Mouse (Mus musculus): ENCODE measurements at regions not wholly inside any gene's neighbourhood (a gene's known extent, or its start where the extent isn't known, plus 50 kb on each side); places are given as distances from the start of the nearest gene placed in this dataset.
"Not testable (repeated sequence)": the region's sequence is repeated elsewhere in the genome, so short reads cannot be mapped to it uniquely, and the experiment has no call there.

- 64% methylated on average over 2 of the region's 7 CpGs for WGBS
- not testable (repeated sequence) for H3K4me2 ChIP-seq (replicated peaks); H3K36me3 ChIP-seq; H3K4me3 ChIP-seq; H3K9me3 ChIP-seq (replicated peaks); H3K27ac ChIP-seq; H3K27me3 ChIP-seq; ATAC-seq (ENCODE audit: low FRiP score); H3K9ac ChIP-seq; H3K4me1 ChIP-seq
Observed at GRCm38 (mm10) chr6:47679946-47680345, 84.8 kb upstream of the Ezh2 start.

- not testable (repeated sequence) for ATAC-seq (ENCODE audit: low FRiP score); H3K4me1 ChIP-seq; H3K9ac ChIP-seq; H3K36me3 ChIP-seq; H3K27ac ChIP-seq; H3K9me3 ChIP-seq (replicated peaks); H3K27me3 ChIP-seq
- H3K4me3 ChIP-seq: peak overlapping the region; percentile 35
- H3K4me2 ChIP-seq (replicated peaks): peak overlapping the region; percentile 49
- WGBS: 7% methylated on average over 9 of the region's 33 CpGs
Observed at GRCm38 (mm10) chr6:47672741-47673140, 77.6 kb upstream of the Ezh2 start.

- not testable (repeated sequence) for H3K9me3 ChIP-seq (replicated peaks); H3K27ac ChIP-seq; H3K36me3 ChIP-seq; ATAC-seq (ENCODE audit: low FRiP score); H3K4me3 ChIP-seq; H3K4me2 ChIP-seq (replicated peaks); H3K4me1 ChIP-seq; H3K9ac ChIP-seq; H3K27me3 ChIP-seq
- 67% methylated on average over 3 of the region's 3 CpGs for WGBS
Observed at GRCm38 (mm10) chr6:47652880-47653279, 57.7 kb upstream of the Ezh2 start.

- peak; percentile 76; the same call in 1 of the 2 replicates for ATAC-seq (ENCODE audit: low FRiP score)
- not testable (repeated sequence) for H3K36me3 ChIP-seq; H3K4me1 ChIP-seq; H3K9me3 ChIP-seq (replicated peaks); H3K27me3 ChIP-seq
- WGBS: 1% methylated on average over 22 of the region's 23 CpGs
- peak overlapping the region; percentile 58 for H3K4me3 ChIP-seq
- peak overlapping the region; percentile 63 for H3K9ac ChIP-seq
- H3K4me2 ChIP-seq (replicated peaks): peak overlapping the region; percentile 65
- H3K27ac ChIP-seq: 0 out of 2 replicates have a peak overlapping the region, but pooled peaks have one; percentile 57
Observed at GRCm38 (mm10) chr6:47651385-47651718, 56.2 kb upstream of the Ezh2 start.

GRCm38 (mm10) chr6:47650463-47651384 lies 55.6 kb upstream of the Ezh2 start:
- WGBS: 4% methylated on average over 46 of the region's 46 CpGs
- Histone ChIP-seq H3K4me1 (no peaks in the 10 kb centered on the region), H3K27ac (0 out of 2 replicates have a peak overlapping the region, but pooled peaks have one; percentile 57), H3K9me3 (replicated peaks) (no peaks in the 10 kb centered on the region), H3K36me3 (no peaks in the 10 kb centered on the region), H3K4me2 (replicated peaks) (peak overlapping the region; percentile 65), H3K27me3 (0 out of 2 replicates have a peak, but pooled peaks cover 6% of the 10 kb centered on the region), H3K9ac (peak overlapping the region; percentile 63), H3K4me3 (peak overlapping the region; percentile 58)
- ATAC-seq (ENCODE audit: low FRiP score): peak; percentile 99

- 90% methylated on average over 6 of the region's 6 CpGs for WGBS
- Histone ChIP-seq H3K4me1 (no peaks in the 10 kb centered on the region), H3K4me3 (no peak overlapping the region), H3K9me3 (replicated peaks) (no peaks in the 10 kb centered on the region), H3K4me2 (replicated peaks) (no peak overlapping the region; the same call in 1 of the 2 replicates), H3K27me3 (0 out of 2 replicates have a peak, but pooled peaks cover 6% of the 10 kb centered on the region), H3K36me3 (no peaks in the 10 kb centered on the region), H3K9ac (no peak overlapping the region), H3K27ac (no peak overlapping the region)
- ATAC-seq (ENCODE audit: low FRiP score): no peak
Observed at GRCm38 (mm10) chr6:47649961-47650360, 54.8 kb upstream of the Ezh2 start.

- H3K27me3 ChIP-seq: 0 out of 2 replicates have a peak, but pooled peaks cover 6% of the 10 kb centered on the region
- no peaks in the 10 kb centered on the region for H3K36me3 ChIP-seq
- no peak overlapping the region for H3K4me2 ChIP-seq (replicated peaks)
- H3K9ac ChIP-seq: no peak overlapping the region
- no peak overlapping the region for H3K4me3 ChIP-seq
- H3K9me3 ChIP-seq (replicated peaks): no peaks in the 10 kb centered on the region
- 77% methylated on average over 5 of the region's 5 CpGs for WGBS
- no peaks in the 10 kb centered on the region for H3K4me1 ChIP-seq
- no peak overlapping the region for H3K27ac ChIP-seq
- ATAC-seq (ENCODE audit: low FRiP score): no peak
Observed at GRCm38 (mm10) chr6:47649451-47649931, 54.4 kb upstream of the Ezh2 start.

- WGBS: 72% methylated on average over 3 of the region's 5 CpGs
- Histone ChIP-seq H3K36me3 (no peaks in the 10 kb centered on the region), H3K27ac (no peak overlapping the region), H3K4me2 (replicated peaks) (no peak overlapping the region), H3K4me1 (no peaks in the 10 kb centered on the region), H3K27me3 (0 out of 2 replicates have a peak, but pooled peaks cover 6% of the 10 kb centered on the region), H3K4me3 (no peak overlapping the region), H3K9ac (no peak overlapping the region), H3K9me3 (replicated peaks) (no peaks in the 10 kb centered on the region)
- ATAC-seq (ENCODE audit: low FRiP score): no peak
Observed at GRCm38 (mm10) chr6:47648899-47649298, 53.8 kb upstream of the Ezh2 start.

GRCm38 (mm10) chr6:47648316-47648715 lies 53.2 kb upstream of the Ezh2 start:
- WGBS: 88% methylated on average over 7 of the region's 7 CpGs
- Histone ChIP-seq H3K4me1 (no peaks in the 10 kb centered on the region), H3K27ac (no peak overlapping the region), H3K9me3 (replicated peaks) (no peaks in the 10 kb centered on the region), H3K4me2 (replicated peaks) (no peak overlapping the region), H3K4me3 (no peak overlapping the region), H3K36me3 (no peaks in the 10 kb centered on the region), H3K9ac (no peak overlapping the region), H3K27me3 (0 out of 2 replicates have a peak, but pooled peaks cover 6% of the 10 kb centered on the region)
- ATAC-seq (ENCODE audit: low FRiP score): no peak

GRCm38 (mm10) chr6:47647876-47648275 lies 52.7 kb upstream of the Ezh2 start:
- H3K9me3 ChIP-seq (replicated peaks): no peaks in the 10 kb centered on the region
- ATAC-seq (ENCODE audit: low FRiP score): no peak
- H3K9ac ChIP-seq: no peak overlapping the region
- H3K4me1 ChIP-seq: no peaks in the 10 kb centered on the region
- no peaks in the 10 kb centered on the region for H3K36me3 ChIP-seq
- 0 out of 2 replicates have a peak, but pooled peaks cover 6% of the 10 kb centered on the region for H3K27me3 ChIP-seq
- 84% methylated on average over 8 of the region's 8 CpGs for WGBS
- no peak overlapping the region for H3K27ac ChIP-seq
- no peak overlapping the region for H3K4me2 ChIP-seq (replicated peaks)
- no peak overlapping the region for H3K4me3 ChIP-seq

GRCm38 (mm10) chr6:47646731-47647567 lies 51.8 kb upstream of the Ezh2 start:
- no peak overlapping the region for H3K27ac ChIP-seq
- no peak overlapping the region for H3K4me2 ChIP-seq (replicated peaks)
- no peak overlapping the region for H3K9ac ChIP-seq
- WGBS: 76% methylated on average over 14 of the region's 14 CpGs
- no peaks in the 10 kb centered on the region for H3K36me3 ChIP-seq
- no peak overlapping the region for H3K4me3 ChIP-seq
- H3K4me1 ChIP-seq: no peaks in the 10 kb centered on the region
- no peaks in the 10 kb centered on the region for H3K9me3 ChIP-seq (replicated peaks)
- ATAC-seq (ENCODE audit: low FRiP score): no peak
- 0 out of 2 replicates have a peak, but pooled peaks cover 6% of the 10 kb centered on the region for H3K27me3 ChIP-seq

- WGBS: 61% methylated on average over 1 of the region's 1 CpGs
- no peak overlapping the region for H3K4me3 ChIP-seq
- no peak overlapping the region for H3K27ac ChIP-seq
- H3K9me3 ChIP-seq (replicated peaks): no peaks in the 10 kb centered on the region
- H3K4me2 ChIP-seq (replicated peaks): no peak overlapping the region
- H3K36me3 ChIP-seq: no peaks in the 10 kb centered on the region
- no peak overlapping the region for H3K9ac ChIP-seq
- H3K27me3 ChIP-seq: 0 out of 2 replicates have a peak, but pooled peaks cover 6% of the 10 kb centered on the region
- ATAC-seq (ENCODE audit: low FRiP score): no peak
- no peaks in the 10 kb centered on the region for H3K4me1 ChIP-seq
Observed at GRCm38 (mm10) chr6:47646022-47646421, 50.9 kb upstream of the Ezh2 start.

Measured in hindbrain, embryonic 12.5 days (tissue).